Mouse (Mus musculus): ENCODE measurements around the gene Spag17.

DNA sequence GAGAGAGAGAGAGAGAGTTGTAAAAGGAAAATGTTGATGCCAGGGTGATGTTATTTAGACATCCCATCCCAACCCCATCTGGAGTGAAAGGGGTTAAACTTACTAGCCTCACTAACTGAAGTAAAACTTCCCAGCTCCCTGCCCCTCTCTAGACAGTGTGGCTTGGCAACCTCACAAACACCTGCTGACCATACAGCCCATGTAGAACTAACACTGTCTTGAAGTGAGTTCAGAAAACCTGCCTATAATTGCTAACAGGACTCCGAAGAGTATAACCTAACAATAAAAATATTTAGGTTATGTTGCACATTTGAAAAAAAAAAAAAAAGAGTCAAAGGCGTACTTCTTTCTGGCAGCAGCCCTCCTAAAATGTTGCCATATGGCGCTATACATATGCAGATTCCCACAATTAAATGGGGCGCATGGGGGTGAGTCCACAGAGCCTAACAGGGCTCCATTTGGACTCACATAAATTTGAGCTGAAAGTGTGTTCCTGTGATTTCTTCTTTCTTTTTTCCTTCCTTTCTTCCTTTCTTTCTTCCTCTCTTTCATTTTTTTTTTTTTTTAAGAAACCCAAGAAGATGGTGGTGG lies 149.3 kb downstream of the Spag17 start:
- no peak for TF ChIP-seq CTCF (IDR thresholded peaks at IDR 0.05; ENCODE audit: borderline replicate concordance, insufficient read depth, low read depth, low read length)
- no peak for TF ChIP-seq POLR2A (IDR thresholded peaks at IDR 0.05; ENCODE audit: borderline replicate concordance, insufficient read depth, low read length)
